Mouse (Mus musculus): ENCODE measurements around the gene Ifna4.

Gene Ifna4

GRCm38 (mm10) chr4:88867366-88867925 lies 25.8 kb downstream of the Ifna4 start:
- DNase-seq: peak; percentile 50 to 76

GRCm38 (mm10) chr4:88867926-88868911 lies 26.6 kb downstream of the Ifna4 start:
- no peak for DNase-seq

- DNase-seq: no peak
Measured at GRCm38 (mm10) chr4:88872691-88873090, 31.0 kb downstream of the Ifna4 start.

- no peak for DNase-seq
Measured at GRCm38 (mm10) chr4:88875435-88876095, 33.9 kb downstream of the Ifna4 start.

GRCm38 (mm10) chr4:88876520-88876919 lies 34.9 kb downstream of the Ifna4 start:
- DNase-seq: no peak

GRCm38 (mm10) chr4:88878246-88878645 lies 36.6 kb downstream of the Ifna4 start:
- peak; percentile 25 to 31 for DNase-seq

- peak in 1 of 2 experiments; percentile 32 for DNase-seq
Measured at GRCm38 (mm10) chr4:88878772-88879171, 37.1 kb downstream of the Ifna4 start.

- no peak for DNase-seq
Measured at GRCm38 (mm10) chr4:88880101-88880500, 38.4 kb downstream of the Ifna4 start, which contains the start of gene Ifne. TSS of gene Ifne (minus strand) at chr4:88880201.

- no peak for DNase-seq
Measured at GRCm38 (mm10) chr4:88888236-88888635, 46.6 kb downstream of the Ifna4 start.

Measured in kidney, adult 8-10 months (tissue).